Mouse (Mus musculus) adrenal gland, postnatal 14 days (tissue): ENCODE results near the gene Thsd1. TPM values are rescaled to one million over a fixed set of nuclear protein-coding genes. Genes with fewer than 3 reads are reported as not detected.

Source experiments
- DNase-seq: peaks from one replicate; pipeline ENCODE4 v3.0.0; 2021; ENCODE audit warnings: mixed read lengths
- long read RNA-seq, 2 experiments: library from polyadenylated mRNA; stranded (forward); transcript quantifications; one replicate each; pipeline ENCODE4 v2.0.0; 2021
- total RNA-seq: library from RNA; stranded (reverse); gene quantifications from 2 replicates; pipeline ENCODE4 v1.2.3, GENCODE M21; 2021

The Thsd1 gene
- total RNA-seq = 5.5 and 7.8 TPM in 2 replicates
- long read RNA-seq, experiment 1, full-length matches to known transcripts = 6 of 11 reads
- long read RNA-seq, experiment 1, partial matches to known transcripts = 1 of 11 reads
- long read RNA-seq, experiment 1, other reads (novel, unspliced or antisense) = 4 of 11 reads
- long read RNA-seq, experiment 2, full-length matches to known transcripts = 5 of 6 reads
- long read RNA-seq, experiment 2, partial matches to known transcripts = 0 of 6 reads
- long read RNA-seq, experiment 2, other reads (novel, unspliced or antisense) = 1 of 6 reads

GRCm38 (mm10) chr8:22227061-22227877 is at the start of gene Thsd1:
TSS of gene Thsd1 (plus strand) at chr8:22227313.
- DNase-seq = peak; percentile 83

DNA sequence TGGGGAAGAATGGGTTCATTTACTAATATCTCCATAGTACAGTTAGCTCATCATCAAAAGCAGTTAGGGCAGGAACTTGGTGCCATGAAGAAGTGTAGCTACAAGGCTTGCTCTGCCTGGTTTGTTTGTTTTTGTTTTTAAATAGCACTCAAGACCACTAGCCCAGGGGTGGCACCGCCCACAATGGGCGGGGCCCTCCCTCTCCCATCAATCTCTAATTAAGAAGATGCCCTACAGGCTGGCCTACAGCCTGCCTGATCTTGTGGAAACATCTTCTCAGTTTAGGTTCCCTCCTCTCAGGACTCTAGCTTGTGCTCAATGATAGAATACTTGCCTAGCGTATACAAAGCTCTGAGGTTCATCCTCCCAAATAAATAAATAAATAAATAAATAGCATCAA is 42.2 kb upstream of the Thsd1 start:
- DNase-seq = no peak

GRCm38 (mm10) chr8:22185431-22186397 is 41.4 kb upstream of the Thsd1 start, which contains the start of gene Ckap2:
TSS of gene Ckap2 (minus strand) at chr8:22185819.
- peak; percentile 96 for DNase-seq

- peak; percentile 95 for DNase-seq
Measured at GRCm38 (mm10) chr8:22192660-22193431, 34.3 kb upstream of the Thsd1 start, which contains the start of gene Vps36. TSS of gene Vps36 (plus strand) at chr8:22192809.

DNA sequence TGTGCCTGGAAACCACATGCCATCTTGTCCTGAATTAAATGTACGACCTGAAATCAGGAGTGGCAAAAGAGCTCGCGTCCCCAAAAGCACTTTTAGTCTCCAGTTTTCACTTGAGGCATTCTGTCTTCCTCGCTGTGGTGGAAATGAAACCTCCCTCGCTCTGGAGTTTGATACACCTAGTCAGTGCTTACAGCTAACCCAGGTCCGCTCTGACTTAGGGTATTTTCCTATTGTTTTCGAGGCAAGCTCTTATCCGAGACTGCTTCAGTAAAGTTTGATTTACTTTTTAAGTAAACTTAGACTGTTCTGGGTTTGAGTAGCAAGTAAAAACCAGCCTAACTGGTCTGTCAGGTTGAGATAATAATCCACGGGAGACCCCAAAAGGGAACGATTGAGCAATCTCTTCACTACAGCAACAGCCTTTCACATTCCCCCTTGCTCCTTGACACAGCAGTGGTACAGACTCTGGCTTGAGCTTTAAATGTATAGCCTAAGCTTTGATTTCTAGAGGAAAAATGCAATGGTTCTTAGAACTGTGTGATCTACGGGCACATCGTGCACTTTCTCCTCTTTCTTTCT is 33.6 kb upstream of the Thsd1 start:
- DNase-seq = no peak

- no peak for DNase-seq
Measured at GRCm38 (mm10) chr8:22197914-22198313, 29.2 kb upstream of the Thsd1 start.

- DNase-seq = no peak
Measured at GRCm38 (mm10) chr8:22199481-22199880, 27.6 kb upstream of the Thsd1 start.

- no peak for DNase-seq
Measured at GRCm38 (mm10) chr8:22207535-22207934, 19.6 kb upstream of the Thsd1 start.

GRCm38 (mm10) chr8:22209012-22209411 is 18.1 kb upstream of the Thsd1 start:
- DNase-seq = no peak

DNA sequence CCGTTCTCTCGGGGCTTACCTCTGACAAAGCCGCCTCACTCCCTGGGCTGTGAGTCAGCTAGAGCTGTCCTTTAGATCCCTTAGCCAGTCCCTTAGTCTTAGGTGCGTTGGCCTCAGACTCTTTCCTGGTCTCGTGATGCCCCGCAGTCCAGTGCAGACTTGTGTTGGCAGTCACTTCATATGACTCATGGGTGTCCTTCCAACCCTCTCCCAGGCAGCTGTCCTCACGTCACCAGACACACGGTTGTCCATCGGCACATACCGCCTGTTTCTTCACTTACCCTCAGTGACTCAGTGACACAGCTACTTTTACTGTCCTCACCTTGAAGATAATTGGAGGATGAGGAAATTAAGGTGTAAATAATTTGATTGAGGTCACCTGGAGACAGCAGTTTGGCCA is 12.3 kb upstream of the Thsd1 start:
- DNase-seq = peak; percentile 83

DNA sequence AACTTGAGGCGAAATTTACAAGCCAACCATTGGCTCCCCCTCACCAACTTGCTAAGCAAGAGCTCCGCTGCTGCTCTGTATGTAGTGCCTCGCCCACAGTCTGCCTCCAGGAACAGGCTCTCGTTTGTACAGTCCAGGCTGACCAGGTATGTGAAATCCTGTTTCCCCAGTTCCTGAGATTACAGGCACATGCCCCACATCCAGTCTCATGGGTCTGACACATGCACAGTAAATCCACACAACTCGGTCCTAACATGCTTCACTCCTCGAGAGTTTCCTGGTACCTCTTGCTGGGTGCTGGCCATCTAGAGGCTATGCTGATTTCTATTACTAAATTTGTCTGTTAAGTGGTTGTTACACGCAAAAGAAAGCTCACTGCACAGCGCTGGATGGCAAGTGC is 752 bp upstream of the Thsd1 start:
- DNase-seq = no peak

DNA sequence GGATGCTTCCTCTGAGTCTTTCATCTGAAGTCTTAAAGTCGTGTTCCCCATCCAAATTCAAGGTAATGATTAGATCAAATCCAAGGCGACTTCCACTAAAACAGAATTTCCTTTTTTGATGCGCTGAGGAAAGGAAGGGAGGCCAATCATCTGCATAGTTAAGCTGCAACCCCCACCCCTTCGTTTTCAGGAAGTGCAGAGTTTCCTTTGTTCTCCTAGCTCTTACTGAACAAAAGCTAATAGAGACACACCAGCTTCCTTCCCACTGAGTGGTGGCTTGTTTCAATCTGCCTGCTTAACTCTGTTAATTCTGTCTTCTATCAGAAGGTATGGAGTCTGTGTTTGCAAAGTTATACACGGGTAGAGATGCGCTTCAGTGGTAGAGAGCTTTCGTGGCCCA is 1.5 kb downstream of the Thsd1 start:
- DNase-seq = peak; percentile 13

- no peak for DNase-seq
Measured at GRCm38 (mm10) chr8:22242986-22243385, 15.9 kb downstream of the Thsd1 start.

GRCm38 (mm10) chr8:22245663-22246062 is 18.6 kb downstream of the Thsd1 start:
- no peak for DNase-seq

DNA sequence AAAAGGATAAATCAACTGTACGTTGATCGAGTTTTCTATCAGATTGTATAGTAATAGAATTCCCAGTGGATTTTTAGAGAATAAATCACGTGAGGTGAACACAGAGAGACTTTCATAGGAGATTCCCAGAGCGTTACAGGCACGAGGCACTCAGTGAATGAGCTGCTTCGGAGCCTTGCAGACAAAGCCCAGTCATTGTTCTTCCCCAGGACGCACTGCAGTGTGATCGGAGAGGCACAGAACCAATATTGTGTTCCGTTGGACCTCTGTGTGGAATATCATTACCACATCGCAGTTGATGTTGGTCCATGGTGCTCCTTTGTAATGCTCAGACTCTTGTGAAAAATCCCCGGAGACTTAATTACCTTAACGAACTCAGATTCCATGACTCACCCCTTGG is 20.8 kb downstream of the Thsd1 start:
- no peak for DNase-seq

GRCm38 (mm10) chr8:22249080-22249479 is 22.0 kb downstream of the Thsd1 start:
- no peak for DNase-seq

DNA sequence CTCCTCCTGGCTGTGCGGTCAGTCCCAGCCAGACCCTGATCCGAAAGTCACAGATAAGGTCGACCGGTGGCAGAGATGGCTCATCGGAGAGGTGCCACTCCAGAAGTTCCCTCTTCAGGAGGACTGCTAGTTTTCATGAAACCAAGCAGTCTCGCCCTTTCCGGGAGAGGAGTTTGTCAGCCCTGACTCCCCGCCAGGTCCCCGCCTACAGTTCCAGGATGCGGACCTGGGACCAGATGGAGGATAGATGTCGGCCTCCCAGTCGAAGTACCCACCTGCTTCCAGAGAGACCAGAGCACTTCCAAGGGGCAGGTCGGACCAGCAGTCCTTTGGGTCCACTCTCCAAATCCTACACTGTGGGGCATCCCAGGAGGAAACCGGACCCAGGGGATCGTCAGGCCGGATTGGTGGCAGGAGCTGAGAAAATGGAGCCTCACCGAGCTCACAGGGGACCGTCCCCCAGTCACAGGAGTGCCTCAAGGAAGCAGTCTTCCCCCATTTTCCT is 31.9 kb downstream of the Thsd1 start:
- no peak for DNase-seq

GRCm38 (mm10) chr8:22259531-22259930 is 32.4 kb downstream of the Thsd1 start:
- DNase-seq = no peak

DNA sequence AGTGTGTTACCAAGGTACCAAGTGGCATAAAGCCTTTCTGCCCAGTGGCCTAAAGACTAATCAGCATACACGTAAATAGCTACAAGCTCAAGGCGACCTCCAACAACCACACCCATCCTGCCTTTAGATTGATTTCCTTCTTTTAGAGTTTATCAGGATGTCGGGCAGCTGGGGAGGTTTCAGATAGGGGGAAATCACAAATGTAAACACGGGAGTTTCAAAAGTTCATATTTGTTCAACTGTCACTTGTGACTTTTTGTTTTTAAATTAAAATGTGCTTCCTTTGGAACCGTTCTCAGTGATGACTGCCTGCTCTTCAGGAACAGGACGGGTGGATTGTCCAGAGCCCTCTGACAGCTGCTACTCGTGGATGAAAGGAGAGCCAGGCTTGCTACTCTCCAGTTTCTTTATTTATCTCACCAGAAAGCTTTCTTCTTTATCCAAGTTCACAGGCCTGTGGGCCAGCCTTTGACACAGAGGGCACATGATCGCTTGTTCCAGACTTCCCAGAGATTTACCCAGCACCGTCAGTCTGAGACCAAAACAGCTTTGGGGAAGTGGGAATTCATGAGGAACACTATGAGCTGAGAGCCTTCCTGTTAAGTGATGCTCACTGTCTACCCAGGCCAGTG is 33.1 kb downstream of the Thsd1 start:
- DNase-seq = peak; percentile 26

- DNase-seq = peak; percentile 72
Measured at GRCm38 (mm10) chr8:22262267-22262666, 35.2 kb downstream of the Thsd1 start.
